ENCODE assay signal across 8 mouse cellular contexts in the genomic region with DNA sequence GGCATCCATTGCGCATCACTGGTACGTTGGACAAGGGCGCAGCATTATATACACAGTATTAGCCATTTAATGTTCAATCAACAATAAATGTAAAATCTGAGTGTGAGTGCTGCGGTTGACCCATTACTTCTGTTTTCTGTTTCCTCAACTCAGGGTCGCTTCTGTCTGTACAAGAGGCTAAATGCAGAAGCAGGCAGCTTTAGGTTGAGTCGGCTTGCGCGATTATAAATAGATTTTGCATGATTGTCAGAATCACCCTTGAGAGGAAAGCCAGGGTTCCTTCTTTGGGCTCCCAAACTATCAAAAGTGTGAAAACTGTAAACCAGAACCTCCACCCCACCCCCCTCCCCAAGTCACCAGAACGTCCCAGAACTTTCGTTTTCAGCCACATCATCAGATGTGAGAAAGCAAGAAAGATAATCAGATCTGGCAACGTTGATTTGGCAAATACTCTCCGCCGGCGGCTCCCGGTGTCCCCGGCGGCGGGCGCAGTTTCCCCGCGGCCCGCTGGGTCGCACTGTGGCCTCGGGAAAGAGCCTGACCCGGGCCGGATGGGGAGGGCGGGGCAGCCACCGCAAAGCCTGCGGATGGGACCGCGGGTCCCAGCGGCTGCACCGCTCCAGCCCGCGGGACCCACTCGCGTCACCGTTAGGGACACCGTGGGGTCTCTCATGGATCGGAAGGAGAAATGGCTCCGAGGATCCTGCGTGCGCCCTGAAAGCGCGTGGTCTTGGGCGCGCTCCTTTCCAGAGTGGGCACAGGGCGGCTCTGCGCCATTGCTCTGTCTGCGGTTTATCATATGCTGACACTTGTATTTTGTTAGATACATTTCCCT. TPM values are rescaled to one million over a fixed set of nuclear protein-coding genes. Genes with fewer than 3 reads are reported as not detected.
DNase-seq lines count a peak whose midpoint lies in the region; ATAC-seq and TF ChIP-seq lines count a peak whose summit lies in the region.

No protein-coding gene starts in this region.

- H3K4me1 ChIP-seq in embryonic facial prominence, embryonic 10.5 days = peaks cover 34% of the 10 kb centered on the region
- H3K4me1 ChIP-seq in kidney, adult 2 months (ENCODE audit: control insufficient read depth, insufficient read depth, low read length) = no peaks in the 10 kb centered on the region; the same call in 1 of the 2 replicates
- H3K4me1 ChIP-seq in midbrain, embryonic 16.5 days (ENCODE audit: control insufficient read depth, insufficient read depth, low read length) = peaks cover 5% of the 10 kb centered on the region; the same call in 1 of the 2 replicates
- no peaks in the 10 kb centered on the region for H3K4me1 ChIP-seq in stomach, embryonic 14.5 days (ENCODE audit: control insufficient read depth, insufficient read depth, low read length)

- TF ChIP-seq POLR2A in kidney, adult 2 months (IDR thresholded peaks at IDR 0.05; ENCODE audit: low read depth, low read length) = no peak

- peak overlapping the region; percentile 80 for H3K9ac ChIP-seq in midbrain, embryonic 16.5 days (ENCODE audit: low read depth, low read length)
- no peak overlapping the region for H3K9ac ChIP-seq in stomach, embryonic 14.5 days (replicated peaks; ENCODE audit: low read depth, low read length)

- 12% methylated on average over 50 of the region's 50 CpGs for WGBS in embryonic facial prominence, embryonic 10.5 days
- WGBS in kidney, adult 2 months = 12% methylated on average over 50 of the region's 50 CpGs
- 10% methylated on average over 50 of the region's 50 CpGs for WGBS in midbrain, embryonic 16.5 days
- WGBS in stomach, embryonic 14.5 days = 10% methylated on average over 50 of the region's 50 CpGs

- ATAC-seq in midbrain, embryonic 16.5 days = peak; percentile 90
- peak; percentile 80 for ATAC-seq in stomach, embryonic 14.5 days (ENCODE audit: insufficient number of reproducible peaks, insufficient read depth, low FRiP score, low read depth)

- 0 out of 2 replicates have a peak, but pooled peaks cover 5% of the 10 kb centered on the region for H3K9me3 ChIP-seq in embryonic facial prominence, embryonic 10.5 days
- no peaks in the 10 kb centered on the region for H3K9me3 ChIP-seq in midbrain, embryonic 16.5 days (replicated peaks; ENCODE audit: control insufficient read depth, low read length, poor library complexity, severe bottlenecking)
- H3K9me3 ChIP-seq in stomach, embryonic 14.5 days (ENCODE audit: control insufficient read depth, low read depth, low read length) = no peaks in the 10 kb centered on the region

- peak overlapping the region; percentile 82 for H3K27ac ChIP-seq in embryonic facial prominence, embryonic 10.5 days (replicated peaks)
- no peak overlapping the region for H3K27ac ChIP-seq in kidney, adult 2 months (ENCODE audit: insufficient read depth, low read depth, low read length)
- H3K27ac ChIP-seq in midbrain, embryonic 16.5 days (ENCODE audit: low read length) = no peak overlapping the region
- no peak overlapping the region for H3K27ac ChIP-seq in stomach, embryonic 14.5 days (ENCODE audit: low read length)

- peak; percentile 43 for DNase-seq in layer of hippocampus, adult 11-12 months (ENCODE audit: low spot score)
- DNase-seq in layer of hippocampus, adult 9-10 months (ENCODE audit: low spot score) = no peak
- peak; percentile 84 for DNase-seq in embryonic facial prominence, embryonic 10.5 days (ENCODE audit: low spot score)
- peak; percentile 36 for DNase-seq in heart, adult 8-10 months (ENCODE audit: low spot score)
- peak; percentile 59 for DNase-seq in kidney, adult 2 months
- peak; percentile 51 for DNase-seq in liver

- H3K27me3 ChIP-seq in embryonic facial prominence, embryonic 10.5 days (replicated peaks; ENCODE audit: low read depth, poor library complexity, severe bottlenecking) = peaks cover 20% of the 10 kb centered on the region
- H3K27me3 ChIP-seq in kidney, adult 2 months (replicated peaks; ENCODE audit: control insufficient read depth, insufficient read depth, low read length) = no peaks in the 10 kb centered on the region
- H3K27me3 ChIP-seq in midbrain, embryonic 16.5 days (ENCODE audit: control insufficient read depth, insufficient read depth, low read depth, low read length) = peaks cover 3% of the 10 kb centered on the region; the same call in 1 of the 2 replicates
- H3K27me3 ChIP-seq in stomach, embryonic 14.5 days (ENCODE audit: control insufficient read depth, insufficient read depth, low read length) = no peaks in the 10 kb centered on the region

- peak overlapping the region; percentile 94 for H3K4me2 ChIP-seq in midbrain, embryonic 16.5 days (ENCODE audit: low read length)
- H3K4me2 ChIP-seq in stomach, embryonic 14.5 days (replicated peaks; ENCODE audit: low read depth, low read length) = peak overlapping the region; percentile 74

- H3K36me3 ChIP-seq in embryonic facial prominence, embryonic 10.5 days (replicated peaks) = no peaks in the 10 kb centered on the region
- no peaks in the 10 kb centered on the region for H3K36me3 ChIP-seq in kidney, adult 2 months (ENCODE audit: control insufficient read depth, insufficient read depth, low read length)
- no peaks in the 10 kb centered on the region for H3K36me3 ChIP-seq in midbrain, embryonic 16.5 days (ENCODE audit: control insufficient read depth, insufficient read depth, low read length)
- H3K36me3 ChIP-seq in stomach, embryonic 14.5 days (ENCODE audit: control insufficient read depth, insufficient read depth, low read length) = no peaks in the 10 kb centered on the region

- H3K4me3 ChIP-seq in embryonic facial prominence, embryonic 10.5 days = peak overlapping the region; percentile 68
- peak overlapping the region; percentile 54 for H3K4me3 ChIP-seq in kidney, adult 2 months (ENCODE audit: insufficient read depth, low read depth, low read length)
- peak overlapping the region; percentile 59 for H3K4me3 ChIP-seq in midbrain, embryonic 16.5 days (ENCODE audit: low read depth, low read length)
- peak overlapping the region; percentile 41 for H3K4me3 ChIP-seq in stomach, embryonic 14.5 days (ENCODE audit: low read depth, low read length)

- TF ChIP-seq CTCF in kidney, adult 2 months (conservative IDR thresholded peaks at IDR 0.05; ENCODE audit: insufficient read depth, insufficient read length, low read depth, low read length) = peak; percentile 48; the same call in 1 of the 2 replicates

RNA-seq across cellular contexts. Expression of a gene that starts 34.3 kb away (rescaled TPM):
- polyA plus RNA-seq in embryonic facial prominence, embryonic 10.5 days (2016; fragmentation: Nextera tagmentation; extraction: Ambion mirVana) = 33.3 and 38.4 TPM in 2 replicates
- not detected for total RNA-seq in heart, adult 8-10 months (2022)
- polyA plus RNA-seq in kidney, adult 2 months (2012; rRNA removed) = not detected in 2 replicates
- polyA plus RNA-seq in midbrain, embryonic 16.5 days (2015; fragmentation: Nextera tagmentation; extraction: Ambion mirVana) = 4.5 and 10.9 TPM in 2 replicates
- 6.4 and 6.9 TPM in 2 replicates for polyA plus RNA-seq in stomach, embryonic 14.5 days (2014; fragmentation: Nextera tagmentation; extraction: Ambion mirVana)

RNA-seq across cellular contexts. Expression of a gene that starts 52.9 kb away (rescaled TPM):
- 46.1 and 69.6 TPM in 2 replicates for polyA plus RNA-seq in embryonic facial prominence, embryonic 10.5 days (2016; fragmentation: Nextera tagmentation; extraction: Ambion mirVana)
- total RNA-seq in heart, adult 8-10 months (2022) = under 1 TPM; 0.20 to 0.78 (median 0.56) TPM
- polyA plus RNA-seq in kidney, adult 2 months (2012; rRNA removed) = 0.16 TPM in 1 of 2 replicates, not detected in the other
- polyA plus RNA-seq in midbrain, embryonic 16.5 days (2015; fragmentation: Nextera tagmentation; extraction: Ambion mirVana) = 31.5 and 55.5 TPM in 2 replicates
- polyA plus RNA-seq in stomach, embryonic 14.5 days (2014; fragmentation: Nextera tagmentation; extraction: Ambion mirVana) = 10.8 and 11.3 TPM in 2 replicates

Comparison
In these comparisons a context has a peak if more than half of its experiments do, and no peak if none do; other contexts are left out.
1. RNA of a gene that starts 52.9 kb away (polyA plus RNA-seq): 46.1 to 69.6 TPM in embryonic facial prominence, embryonic 10.5 days, 31.5 to 55.5 TPM in midbrain, embryonic 16.5 days and 10.8 to 11.3 TPM in stomach, embryonic 14.5 days; 0.16 TPM in kidney, adult 2 months; every median in the first group is over 10 times any median in the second.
2. Peak in every context shown above with its lines, with median percentiles within 50 percentile points of each other: H3K4me3 ChIP-seq.